22 mouse cellular contexts compared by ENCODE assay signal in the genomic region with DNA sequence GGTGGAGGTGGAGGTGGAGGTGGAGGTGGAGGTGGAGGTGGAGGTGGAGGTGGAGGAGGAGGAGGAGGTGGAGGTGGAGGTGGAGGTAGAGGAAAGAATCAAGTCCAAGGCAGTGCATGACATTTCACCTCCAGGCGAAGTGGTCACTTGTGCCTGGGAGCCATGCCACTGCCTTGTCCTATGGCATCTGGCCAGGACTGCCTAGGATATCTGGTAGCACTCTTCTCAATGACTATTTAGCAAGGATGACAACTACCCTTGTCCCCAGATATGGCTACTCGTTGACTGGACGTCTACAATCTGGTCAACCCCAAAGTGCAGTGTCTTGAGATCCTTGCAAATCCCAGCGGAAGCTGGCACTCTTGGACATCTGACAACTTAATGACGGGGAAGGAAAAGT. TPM values are rescaled to one million over a fixed set of nuclear protein-coding genes. Genes with fewer than 3 reads are reported as not detected.
DNase-seq lines count a peak whose midpoint lies in the region; TF ChIP-seq lines count a peak whose summit lies in the region.
"Had no signal": no experiment of that assay in that cellular context is flagged by ENCODE, and none has a peak within 500 bp of the region (broad histone marks: within the 10 kb centered on the region; RNA-seq: fewer than 3 reads in every experiment).

No protein-coding gene starts in this region.

- 49% methylated on average over 5 of the region's 5 CpGs for WGBS in heart, adult 2 months

- H3K4me1 ChIP-seq in heart, adult 2 months (ENCODE audit: control insufficient read depth, insufficient read depth, low read length), result peaks cover 13% of the 10 kb centered on the region
- H3K4me1 ChIP-seq: forebrain, embryonic 12.5 days; intestine, embryonic 15.5 days had no signal

- H3K36me3 ChIP-seq in heart, adult 2 months (ENCODE audit: control insufficient read depth, insufficient read depth, low read length), result peaks cover 4% of the 10 kb centered on the region
- H3K36me3 ChIP-seq: embryonic facial prominence, embryonic 13.5 days; forebrain, embryonic 12.5 days; G1E; heart, embryonic 12.5 days; hindbrain, embryonic 10.5 days; intestine, embryonic 15.5 days had no signal

- TF ChIP-seq EP300 in heart, adult 2 months (IDR thresholded peaks at IDR 0.05; ENCODE audit: insufficient read depth, low read depth, low read length), result no peak

- H3K27me3 ChIP-seq in heart, adult 2 months (ENCODE audit: control insufficient read depth, insufficient read depth, low read length), result no peaks in the 10 kb centered on the region
- H3K27me3 ChIP-seq: embryonic facial prominence, embryonic 13.5 days; forebrain, embryonic 12.5 days; heart, embryonic 12.5 days; intestine, embryonic 15.5 days had no signal

- H3K27ac ChIP-seq in heart, adult 2 months, result peak overlapping the region; percentile 58
- H3K27ac ChIP-seq: embryonic facial prominence, embryonic 13.5 days; forebrain, embryonic 12.5 days; hindbrain, embryonic 10.5 days; hindbrain, embryonic 14.5 days; intestine, embryonic 15.5 days had no signal

- H3K79me2 ChIP-seq in heart, adult 2 months (replicated peaks; ENCODE audit: control insufficient read depth, insufficient read depth, low read length), result no peaks in the 10 kb centered on the region

- no peak overlapping the region for H3K4me3 ChIP-seq in heart, adult 2 months
- H3K4me3 ChIP-seq: embryonic facial prominence, embryonic 13.5 days; forebrain, embryonic 12.5 days; heart, embryonic 12.5 days; hindbrain, embryonic 10.5 days; intestine, embryonic 15.5 days had no signal

- peak; percentile 46 for DNase-seq in adrenal gland, postnatal 14 days
- no peak for DNase-seq in adrenal gland, adult (ENCODE audit: inconsistent age in 2 of 2, low spot score in 1 of 2)
- DNase-seq in heart, adult 2 months, result peak; percentile 29 to 32
- no peak for DNase-seq in heart, postnatal 36 days
- DNase-seq in 3134 (ENCODE audit: extremely low read depth, insufficient read length, low spot score) (peak; percentile 68), MN1 (ENCODE audit: low spot score) (peak; percentile 65), liver (no peak)
- no peak for DNase-seq in layer of hippocampus, postnatal 25 days (ENCODE audit: extremely low spot score in 1 of 2, low spot score in 1 of 2)
- DNase-seq: adrenal gland, adult 2 months; B cell, adult 2 months; cerebellum, adult 18-20 months; cerebellum, adult 9-11 months; cerebellum, postnatal 36 days; gastrocnemius, postnatal 10 days; kidney, adult 18-20 months had no signal

- no peak for TF ChIP-seq CTCF in heart, adult 2 months (IDR thresholded peaks at IDR 0.05)

- H3K9ac ChIP-seq in heart, adult 2 months (ENCODE audit: low read depth, low read length), result no peak overlapping the region
- H3K9ac ChIP-seq: embryonic facial prominence, embryonic 13.5 days; forebrain, embryonic 12.5 days; heart, embryonic 12.5 days; hindbrain, embryonic 14.5 days; intestine, embryonic 15.5 days had no signal

- no peak for TF ChIP-seq POLR2A in heart, adult 2 months (IDR thresholded peaks at IDR 0.05; ENCODE audit: insufficient read depth, low read depth, low read length)

- intact Hi-C loops in heart, adult 2 months (cut with DNase I), result no loop called here
- intact Hi-C loops in heart, postnatal 36 days (cut with DNase I), result no loop called here

RNA-seq across cellular contexts. Expression of gene Elk3, which starts 27.6 kb away (rescaled TPM):
- total RNA-seq in adrenal gland, postnatal 14 days (2021), result 50.4 and 58.0 TPM in 2 replicates
- 10 to 100 TPM; 33.8 to 39.4 TPM for total RNA-seq in heart, adult 2 months (2021)
- polyA plus RNA-seq in heart, adult 2 months (2012; rRNA removed), result 31.9 and 32.1 TPM in 2 replicates
- 10 to 100 TPM; 42.0 to 53.5 TPM for total RNA-seq in heart, postnatal 36 days (2021)
- total RNA-seq in layer of hippocampus, postnatal 25 days (2021), result 1 to 10 TPM; 7.6 to 8.5 TPM
- polyA plus RNA-seq: G1E had no signal

Comparison
In these comparisons a context has a peak if more than half of its experiments do, and no peak if none do; other contexts are left out.
1. DNase-seq: peak in adrenal gland, postnatal 14 days (single experiment), heart, adult 2 months (2 of 2), 3134 (single experiment) and MN1 (single experiment); none in adrenal gland, adult (0 of 2), heart, postnatal 36 days (0 of 2), layer of hippocampus, postnatal 25 days (0 of 2) and liver (single experiment).